Mouse (Mus musculus) CD4-positive helper T cell, adult 2 months (primary cell): Measurements from ENCODE around the gene Ube2z.

Experiments
- DNase-seq: peaks from one replicate; pipeline ENCODE4 v3.0.0-alpha.2; 2012; ENCODE audit warnings: low read depth, missing footprints, low spot score

The Ube2z gene

DNA sequence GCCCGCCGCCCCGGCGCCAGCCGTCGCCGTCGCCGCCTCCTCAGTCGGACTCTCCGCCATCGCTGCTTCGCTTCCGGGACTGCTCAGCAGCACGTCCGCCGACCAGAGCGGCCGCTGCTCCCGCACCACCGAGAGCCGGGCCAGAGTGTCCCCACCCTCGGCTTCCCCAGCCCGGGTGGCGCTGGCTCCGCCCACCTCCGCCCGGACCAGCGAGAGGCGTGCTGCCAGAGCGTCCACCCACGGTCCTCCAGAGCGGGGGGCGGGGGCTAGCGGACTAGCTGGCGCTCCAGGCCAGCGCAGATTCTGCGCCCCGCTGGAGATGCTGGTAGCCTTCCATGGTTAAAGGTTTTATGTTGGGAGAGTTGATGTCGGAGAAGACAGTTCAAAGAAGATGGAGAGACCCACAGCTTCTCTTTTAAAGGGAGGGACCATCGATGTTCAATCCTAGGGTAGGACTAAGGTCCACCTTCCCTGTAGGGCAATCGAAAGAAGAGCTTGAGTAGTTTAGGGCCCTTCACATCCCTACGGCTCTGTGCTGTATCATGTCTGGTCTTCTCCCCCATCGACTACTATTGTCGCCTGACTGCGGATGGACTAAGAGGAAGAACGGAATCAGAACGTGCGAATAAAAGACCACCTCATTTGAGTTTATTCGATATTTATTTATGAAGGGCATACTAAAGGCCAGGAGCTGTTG, at the start of gene Ube2z:
TSS of gene Ube2z (minus strand) at position 174 of the 697 bp plus-strand sequence.
- peak; percentile 93 for DNase-seq

DNA sequence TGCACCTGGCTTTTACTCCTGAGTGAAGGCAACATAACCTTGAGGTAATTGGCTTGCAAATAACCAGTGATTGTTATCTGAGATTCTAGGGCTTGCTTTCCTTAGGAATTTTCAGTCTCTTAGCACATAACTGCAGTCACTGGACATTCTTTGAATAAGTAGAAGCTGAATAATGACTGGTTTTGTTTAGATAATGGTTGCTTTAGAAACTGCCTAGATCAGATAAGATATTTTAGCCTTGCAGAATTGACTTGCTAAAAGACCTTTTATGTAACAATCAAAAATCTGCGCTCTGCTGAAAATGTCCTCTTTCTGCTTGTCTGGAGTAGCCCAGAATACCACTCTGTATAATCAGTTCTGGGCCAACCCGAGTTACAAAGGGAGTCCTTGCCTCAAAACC, 48.9 kb upstream of the Ube2z start:
- DNase-seq = no peak

DNA sequence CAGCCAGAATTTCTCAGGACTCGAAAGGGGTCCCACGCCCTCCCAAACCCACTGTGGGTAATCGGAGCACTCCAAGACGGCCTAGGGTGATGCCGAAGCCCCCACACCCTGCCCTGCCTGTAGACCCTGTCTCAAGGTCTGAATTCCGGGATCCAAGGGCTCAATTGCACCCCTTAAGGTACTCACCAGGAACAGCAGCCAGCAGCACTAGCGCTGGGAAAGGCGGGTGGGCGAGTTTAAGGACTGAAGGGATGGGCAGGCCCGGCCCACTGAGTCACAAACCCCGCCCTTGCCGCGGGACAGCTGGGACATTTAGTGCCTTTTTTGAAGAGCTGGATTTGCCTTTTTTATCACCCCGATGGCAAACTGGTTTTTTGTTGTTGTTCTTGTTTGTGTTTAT, 46.6 kb upstream of the Ube2z start, which contains the start of gene Calcoco2:
TSS of gene Calcoco2 (minus strand) at position 214 of the 400 bp plus-strand sequence.
- no peak for DNase-seq

DNA sequence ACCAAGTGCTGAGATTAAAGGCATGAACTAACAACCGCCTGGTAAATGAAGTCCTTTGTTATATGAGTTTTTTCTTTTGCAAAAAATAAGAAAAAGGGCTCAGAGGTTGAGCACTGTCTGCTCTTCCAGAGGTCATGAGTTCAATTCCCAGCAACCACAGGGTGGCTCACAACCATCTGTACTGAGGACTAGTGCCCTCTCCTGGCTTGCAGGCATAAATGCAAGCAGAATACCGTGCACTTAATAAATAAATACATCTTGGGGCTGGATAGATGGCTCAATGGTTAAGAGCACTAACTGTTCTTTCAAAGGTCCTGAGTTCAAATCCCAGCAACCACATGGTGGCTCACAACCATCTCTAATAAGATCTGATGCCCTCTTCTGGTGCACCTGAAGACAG, 45.8 kb upstream of the Ube2z start:
- peak; percentile 10 for DNase-seq

DNA sequence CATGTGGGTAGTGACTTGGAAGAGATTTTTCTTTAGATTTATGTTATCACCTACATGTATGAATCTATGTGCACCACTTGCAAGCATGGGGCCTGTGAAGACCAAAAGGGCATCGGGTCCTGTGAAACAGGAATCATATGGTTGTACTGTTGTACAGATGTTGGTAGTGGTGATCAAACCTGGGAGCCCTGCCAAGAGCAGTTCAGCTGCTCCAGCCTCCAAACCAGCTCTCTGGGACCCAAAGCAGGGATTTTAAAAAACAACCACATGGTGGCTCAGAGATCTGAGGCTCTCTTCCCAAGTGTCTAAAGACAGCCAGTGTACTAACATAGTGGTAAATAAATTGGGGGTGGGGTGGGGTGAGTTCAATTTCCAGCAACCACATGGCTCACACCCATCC, 43.2 kb upstream of the Ube2z start:
- no peak for DNase-seq

DNA sequence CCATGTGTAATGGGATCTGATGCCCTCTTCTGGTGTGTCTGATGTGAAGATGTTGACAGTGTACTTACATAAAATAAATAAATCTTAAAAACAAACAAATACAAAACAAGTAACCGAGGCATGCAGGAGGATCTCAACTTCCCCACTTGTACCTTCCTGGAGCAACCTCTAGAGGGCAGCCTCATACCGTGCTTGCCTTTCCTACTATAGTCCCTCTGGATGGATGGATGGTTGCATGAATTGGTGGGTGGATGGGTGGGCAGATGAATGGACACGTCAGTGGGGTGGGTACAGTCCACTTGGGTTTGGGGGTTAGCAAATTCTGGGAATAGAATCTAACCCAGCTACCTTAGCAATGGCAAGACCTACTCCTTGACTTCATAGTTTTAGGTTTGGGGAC, 28.2 kb upstream of the Ube2z start:
- peak; percentile 33 for DNase-seq

DNA sequence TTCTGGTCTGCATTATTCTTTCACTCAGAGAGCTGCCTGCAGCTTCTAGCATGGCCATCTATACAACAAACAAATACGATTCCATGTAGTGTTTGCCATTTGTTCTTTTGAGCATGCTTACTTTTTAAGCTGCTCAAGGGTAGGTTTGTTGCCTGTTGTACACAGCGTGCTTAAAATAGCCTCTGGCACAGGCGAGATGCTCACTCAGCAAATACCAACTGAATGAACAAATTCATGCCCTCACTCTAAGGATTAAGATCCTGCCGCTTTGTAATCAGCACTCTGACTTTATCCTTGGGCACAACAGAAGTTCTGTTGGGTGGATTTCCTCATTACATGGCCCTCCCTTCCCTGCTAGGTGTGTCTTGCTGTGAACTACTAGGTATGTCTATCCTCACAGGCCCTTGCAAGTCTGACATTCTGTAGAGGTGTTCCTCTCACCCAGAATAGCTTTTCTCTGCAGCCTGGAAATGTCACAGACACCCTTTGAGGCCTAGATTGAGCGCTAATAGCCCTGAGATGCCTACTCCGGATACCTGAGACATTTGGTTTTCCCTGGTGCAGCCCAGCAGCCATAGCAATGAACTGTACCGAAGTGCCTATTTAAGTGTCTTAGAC, 27.6 kb upstream of the Ube2z start:
- no peak for DNase-seq

DNA sequence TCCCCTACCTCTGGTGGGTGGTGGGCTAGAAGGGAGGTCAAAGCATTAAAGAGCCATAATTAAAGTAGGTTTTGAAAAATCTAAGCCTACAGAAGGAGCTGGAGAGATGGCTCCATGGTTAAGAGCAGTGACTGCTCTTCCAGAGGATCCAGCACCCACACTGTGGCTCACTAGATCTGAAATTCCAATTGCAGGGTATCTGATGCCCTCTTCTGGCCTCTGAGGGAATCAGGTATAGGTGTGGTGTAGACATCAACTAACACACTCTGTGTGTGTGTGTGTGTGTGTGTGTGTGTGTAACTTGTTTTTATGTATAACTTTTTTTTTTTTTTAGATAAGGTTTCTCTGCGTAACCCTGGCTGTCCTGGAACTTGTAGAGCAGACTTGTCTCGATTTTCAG, 25.9 kb upstream of the Ube2z start:
- peak; percentile 32 for DNase-seq

DNA sequence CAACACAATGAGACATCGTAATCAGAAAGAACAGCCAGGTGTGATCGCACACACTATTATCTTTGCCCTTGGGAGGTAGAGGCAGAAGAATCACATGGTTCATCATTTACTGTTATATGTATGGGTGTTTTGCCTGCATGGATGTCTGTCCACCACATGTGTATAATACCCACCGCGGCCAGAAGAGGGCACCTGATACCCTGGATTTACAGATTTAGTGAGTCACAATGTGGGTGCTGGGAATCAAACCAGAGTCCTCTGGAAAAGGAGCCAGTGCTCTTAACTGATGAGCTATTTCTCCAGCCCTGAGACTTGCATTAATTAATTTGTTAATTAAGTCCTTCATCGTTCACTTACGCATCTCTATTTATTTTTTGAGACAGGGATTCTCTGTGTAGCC, 22.8 kb upstream of the Ube2z start:
- no peak for DNase-seq

DNA sequence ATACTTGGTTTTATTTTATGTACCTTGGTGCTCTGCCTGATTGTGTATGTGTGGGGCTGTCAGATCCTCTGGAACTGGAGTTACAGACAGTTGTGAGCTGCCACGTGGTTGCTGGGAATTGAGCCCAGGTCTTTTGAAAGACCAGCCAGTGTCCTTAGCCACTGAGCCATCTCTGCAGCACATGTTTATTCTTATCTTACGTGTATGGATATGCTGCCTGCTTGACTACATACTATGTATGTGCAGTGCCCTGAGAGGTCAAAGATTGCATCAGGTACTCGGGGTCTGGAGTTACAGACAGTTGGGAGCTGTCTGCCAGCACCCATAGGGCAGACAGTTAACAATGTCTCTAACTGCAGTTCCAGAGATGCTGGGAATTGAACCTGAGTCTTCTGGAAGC, 17.5 kb upstream of the Ube2z start:
- no peak for DNase-seq

DNA sequence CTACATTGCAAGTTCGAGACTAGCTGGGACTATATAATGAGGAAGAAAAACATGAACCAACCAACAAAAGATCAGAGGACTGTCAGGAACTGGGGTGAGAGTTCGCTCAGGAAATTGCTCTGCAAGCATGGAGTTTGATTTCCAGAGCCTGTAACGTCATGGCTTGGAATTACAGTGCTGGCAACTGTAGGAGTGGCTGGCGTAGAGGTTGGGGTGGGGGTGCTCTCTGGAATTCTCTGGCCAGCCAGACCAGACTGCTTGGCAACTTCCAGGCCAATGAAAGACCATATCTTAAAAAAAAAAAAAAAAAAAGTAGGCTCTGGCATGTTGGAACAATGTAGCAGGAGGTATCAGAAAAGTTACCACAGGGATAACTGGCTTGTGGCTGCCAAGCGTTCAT, 15.5 kb upstream of the Ube2z start:
- no peak for DNase-seq

DNA sequence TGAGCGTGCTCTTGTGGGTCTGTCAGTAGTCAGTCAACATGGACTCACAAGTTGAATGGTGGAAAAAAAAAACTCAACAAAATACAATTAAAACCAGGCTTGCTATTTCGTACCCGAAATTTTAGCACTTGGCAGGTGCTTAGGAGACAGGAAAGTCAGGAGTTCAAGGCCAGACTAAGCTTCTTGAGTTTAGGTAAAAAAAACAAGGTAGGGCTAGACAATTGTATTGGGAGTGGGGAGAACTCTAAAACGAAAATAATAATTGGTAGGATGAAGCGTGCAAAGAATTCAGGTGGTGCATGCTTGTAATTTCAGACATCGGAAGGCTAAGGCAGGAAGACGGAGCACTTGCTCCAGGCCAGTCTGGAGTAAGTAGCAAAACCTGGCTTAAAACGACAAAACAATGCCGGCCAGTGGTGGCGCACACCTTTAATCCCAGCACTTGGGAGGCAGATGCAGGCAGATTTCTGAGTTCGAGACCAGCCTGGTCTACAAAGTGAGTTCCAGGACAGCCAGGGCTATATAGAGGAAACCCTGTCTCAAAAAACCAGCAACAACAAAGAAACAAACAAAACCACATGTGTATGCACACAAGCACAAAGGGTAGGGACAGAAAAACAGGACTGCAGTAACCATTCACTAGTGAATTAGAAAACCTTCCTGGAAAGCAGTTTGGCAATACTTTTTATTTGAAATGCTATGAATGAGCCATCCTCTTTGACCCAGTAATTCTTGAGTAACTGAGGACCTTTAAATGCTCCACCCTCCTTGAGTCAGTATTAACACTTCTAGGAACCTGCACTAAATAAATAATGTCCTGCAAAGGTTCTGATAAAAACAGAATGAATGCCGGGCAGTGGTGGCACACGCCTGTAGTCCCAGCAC, 11.3 kb upstream of the Ube2z start:
- DNase-seq = no peak

DNA sequence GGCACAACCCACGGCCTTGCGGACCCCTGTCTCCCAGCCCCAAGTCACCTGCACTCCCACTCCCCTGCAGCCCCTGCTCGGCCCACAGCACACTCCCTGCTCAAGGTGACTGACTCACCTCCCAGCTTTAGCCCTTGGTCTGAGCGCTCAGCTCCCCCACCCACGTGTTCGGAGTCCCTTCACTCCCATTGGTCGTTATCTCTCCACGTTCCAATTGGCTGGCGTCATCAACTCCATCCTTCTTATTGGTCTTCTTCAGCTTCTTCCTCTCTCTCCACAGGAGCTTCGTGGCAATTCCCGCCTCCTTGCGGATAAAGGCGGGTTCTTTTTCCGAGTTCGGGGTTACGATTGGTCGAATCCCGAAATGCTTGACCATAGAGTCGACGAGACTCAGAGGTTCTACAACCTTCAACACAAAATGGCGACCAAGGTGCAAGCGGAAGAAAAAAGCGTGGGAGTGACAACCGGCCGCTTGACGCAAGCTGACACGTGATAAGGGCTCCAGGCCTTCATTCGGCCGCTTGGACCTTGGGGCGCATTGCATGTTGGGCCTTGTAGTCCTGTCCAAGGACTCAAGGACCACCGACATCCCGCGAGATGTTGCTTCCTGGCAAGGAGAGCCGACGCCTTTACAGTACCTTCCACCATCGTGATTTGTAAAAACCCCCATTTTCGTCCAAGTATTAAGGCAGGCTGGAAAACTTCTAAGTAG, 10.5 kb upstream of the Ube2z start, which contains the start of gene Atp5g1:
TSS of gene Atp5g1 (minus strand) at position 162 of the 712 bp plus-strand sequence.
- DNase-seq = peak; percentile 100

DNA sequence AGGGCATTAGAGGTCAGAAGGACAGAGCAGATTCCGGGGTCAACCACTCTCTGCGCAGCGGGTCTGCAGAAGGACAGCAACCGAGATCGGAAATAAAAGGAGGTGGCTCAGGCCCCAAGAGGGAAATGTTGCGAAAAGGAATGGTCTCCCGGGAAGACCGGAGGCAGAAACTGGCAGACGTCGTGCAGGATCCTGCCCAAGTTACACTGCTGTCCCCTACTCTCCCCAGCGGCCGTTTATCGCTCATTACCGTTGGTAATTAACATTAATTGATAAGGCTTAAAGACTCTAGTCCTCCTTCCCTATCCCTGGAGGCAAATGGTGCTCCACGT, 10.0 kb upstream of the Ube2z start:
- no peak for DNase-seq

DNA sequence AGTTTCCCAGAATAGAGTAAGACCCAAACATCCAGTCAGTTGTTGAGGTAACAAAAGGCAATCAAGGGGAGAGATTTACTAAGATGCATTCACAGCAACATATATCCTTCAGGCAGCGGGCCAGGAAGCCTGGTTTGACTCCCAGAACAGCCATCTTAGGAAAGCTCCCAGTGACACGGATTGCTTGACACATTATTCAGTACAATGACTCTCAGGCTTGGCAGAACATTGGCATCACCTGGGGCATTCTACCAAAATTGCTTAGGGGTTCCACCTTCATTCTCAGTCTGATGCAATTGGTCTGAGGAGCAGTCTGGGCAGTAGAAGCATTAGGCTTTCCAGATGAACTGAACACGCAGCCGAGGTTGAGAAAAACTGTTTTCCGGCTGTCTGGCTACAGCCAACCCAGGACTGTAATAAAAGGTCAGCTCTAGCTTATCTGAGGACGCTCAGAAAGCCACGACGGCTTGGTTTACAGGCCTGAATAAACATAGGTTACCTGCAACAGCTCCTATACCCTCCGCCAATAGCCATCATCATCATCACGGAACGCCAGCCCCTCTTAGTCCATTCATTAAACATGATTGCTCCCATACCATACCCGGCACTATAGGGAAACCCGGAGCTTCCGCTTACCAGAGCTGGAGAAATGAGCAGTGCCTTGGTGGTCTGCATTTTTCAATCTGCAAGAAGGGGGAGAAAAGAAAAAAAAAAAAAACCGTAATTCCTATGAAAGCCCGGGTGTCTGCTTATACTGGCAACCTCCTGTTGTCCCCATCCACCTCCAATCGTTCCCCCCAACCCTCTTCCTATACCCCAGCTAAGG, 9.4 kb upstream of the Ube2z start:
- DNase-seq = peak; percentile 14

DNA sequence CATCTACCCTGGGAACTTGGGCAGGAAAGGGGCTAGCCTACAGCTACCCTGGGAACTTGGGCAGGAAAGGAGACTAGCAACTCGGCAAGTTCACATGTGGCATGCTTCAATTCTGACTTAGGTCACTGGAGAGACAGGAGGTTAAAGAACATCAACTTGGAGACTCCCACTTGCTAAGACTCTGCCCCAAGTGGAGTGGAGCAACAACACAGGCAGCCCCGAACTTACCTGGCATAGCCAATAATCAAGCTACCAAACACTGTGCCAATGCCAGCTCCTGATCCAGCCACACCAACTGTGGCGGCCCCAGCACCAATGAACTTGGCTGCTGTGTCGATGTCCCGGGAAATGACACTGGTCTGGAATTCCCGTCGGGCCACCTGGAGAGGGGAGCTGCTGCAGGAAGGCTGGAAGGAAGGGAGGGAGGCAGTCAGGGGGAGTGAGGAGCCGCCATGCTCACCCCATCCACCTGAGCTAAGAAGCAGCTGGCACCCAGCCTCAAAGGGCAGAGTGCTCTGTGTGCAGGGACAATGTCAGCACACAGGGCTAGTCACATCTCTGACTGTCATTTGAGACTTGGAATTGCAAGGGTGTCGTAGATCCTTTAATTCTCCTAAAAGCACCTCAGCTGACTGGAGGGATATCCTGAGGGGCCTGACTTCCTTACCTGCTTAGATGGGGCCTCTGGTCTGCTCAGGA, 8.3 kb upstream of the Ube2z start:
- DNase-seq = no peak

DNA sequence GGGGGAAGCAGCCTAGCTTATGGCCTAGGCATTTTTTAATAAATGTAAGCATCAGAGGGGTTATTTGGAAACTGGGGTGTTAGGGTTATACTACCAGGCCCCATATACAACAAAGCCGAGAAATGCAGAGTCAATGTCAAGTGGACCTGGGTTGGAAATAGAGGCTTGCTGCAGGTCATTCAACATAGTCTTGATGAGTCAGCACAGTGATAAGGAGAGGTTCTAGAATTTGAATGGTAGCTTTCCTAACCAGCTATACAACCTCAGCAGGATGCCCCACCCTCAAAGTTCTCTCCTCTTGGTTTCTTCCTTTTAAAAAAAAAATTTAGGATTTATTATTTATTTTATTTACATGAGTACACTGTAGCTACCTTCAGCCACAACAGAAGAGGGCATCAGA, 5.8 kb upstream of the Ube2z start:
- DNase-seq = no peak

DNA sequence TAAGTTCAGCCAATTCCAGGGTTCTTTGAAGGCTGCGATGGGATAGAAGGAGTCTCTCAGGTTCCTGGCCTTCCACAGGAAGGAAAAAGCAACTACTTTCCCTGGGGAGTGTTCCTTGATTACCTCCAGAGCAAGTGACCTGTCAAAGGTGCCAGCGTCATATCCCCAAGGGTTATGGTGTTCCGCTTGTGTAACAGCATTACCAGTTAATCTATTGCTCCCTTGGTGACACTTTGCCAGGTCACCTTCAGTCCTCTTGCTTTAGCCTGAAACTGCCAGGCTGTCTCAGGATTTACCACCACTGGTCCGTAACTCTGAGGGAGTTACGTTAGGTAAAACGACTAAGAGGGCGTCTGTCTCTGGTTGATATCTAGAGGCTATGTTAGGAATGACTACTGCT, 5.2 kb upstream of the Ube2z start:
- DNase-seq = no peak

DNA sequence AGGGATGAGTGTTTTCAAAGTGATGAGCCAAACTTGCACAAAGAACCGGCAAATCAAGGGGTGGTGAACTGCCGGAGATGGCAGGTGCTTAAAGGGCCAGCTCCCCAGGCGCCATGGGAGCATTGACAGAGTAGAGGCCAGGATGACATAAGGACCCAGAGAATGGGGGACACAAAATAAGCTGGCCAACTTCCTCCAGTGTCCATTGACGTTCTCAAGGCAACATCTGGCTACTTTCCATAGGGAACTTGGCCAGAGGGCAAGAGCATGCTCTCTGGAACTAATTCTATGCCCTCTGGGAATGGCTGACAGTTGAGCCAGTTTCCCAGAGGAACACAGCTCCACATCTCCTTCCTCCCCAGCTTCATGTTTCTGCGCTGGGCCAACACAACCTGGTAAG, 3.0 kb upstream of the Ube2z start:
- DNase-seq = no peak

DNA sequence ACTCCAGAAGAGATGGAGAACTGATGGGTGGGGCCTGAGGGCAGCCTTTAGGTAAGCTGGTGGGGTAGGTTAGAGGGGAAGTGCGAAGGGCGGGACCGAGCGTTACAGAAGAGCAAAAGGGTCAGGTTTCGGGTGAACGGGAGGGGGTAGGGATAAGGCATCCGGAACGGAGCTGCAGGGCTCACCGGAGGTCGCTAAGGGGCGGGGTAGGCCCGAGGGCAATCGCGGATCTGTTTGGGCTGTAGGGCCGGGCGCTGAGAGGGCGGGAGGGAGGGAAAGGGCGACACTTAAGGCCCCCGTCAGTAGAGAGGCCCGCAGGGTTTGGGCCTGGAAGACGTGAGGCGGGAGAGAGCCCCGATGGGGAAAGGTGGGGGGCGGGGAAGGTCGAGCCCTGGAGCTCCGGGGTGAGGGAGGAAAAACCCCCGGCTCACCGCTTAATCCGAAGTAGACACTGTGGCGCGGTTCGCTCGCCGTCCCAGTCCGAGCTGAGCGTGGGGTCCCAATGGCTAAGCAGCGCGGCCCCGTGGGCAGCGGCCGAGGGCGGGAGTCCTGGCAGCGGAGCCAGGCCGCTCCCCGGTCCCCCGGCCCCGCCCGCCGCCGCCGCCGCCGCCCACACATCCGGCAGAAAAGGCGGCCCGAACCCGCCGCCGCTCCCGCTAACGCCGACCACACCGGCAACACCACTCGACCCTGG, 520 bp downstream of the Ube2z start:
- peak; percentile 61 for DNase-seq
